Mouse (Mus musculus) embryonic facial prominence, embryonic 15.5 days (tissue): Measurements from ENCODE around the gene Stx11. TPM values are rescaled to one million over a fixed set of nuclear protein-coding genes. Genes with fewer than 3 reads are reported as not detected.

Experiments
- ATAC-seq: fragments of 200-750 bp; cut with Nextera tagmentation; 2 replicates; pipeline ENCODE4 v1.8.0; 2017; ENCODE audit warnings: low read depth, moderate TSS enrichment; ENCODE audit not compliant: insufficient number of reproducible peaks, low FRiP score, low TSS enrichment
- H3K27ac ChIP-seq: fragments of 300-500 bp; sonication (generic); replicated peaks from 2 replicates; pipeline ENCODE4 v1.5.1; 2015; ENCODE audit warnings: mild to moderate bottlenecking, inconsistent platforms
- H3K27me3 ChIP-seq: fragments of 300-500 bp; sonication (generic); 2 replicates; pipeline ENCODE4 v1.6.1; 2015; ENCODE audit warnings: inconsistent platforms
- H3K36me3 ChIP-seq: fragments of 300-500 bp; sonication (generic); 2 replicates; pipeline ENCODE4 v1.6.1; 2015; ENCODE audit warnings: mild to moderate bottlenecking, inconsistent platforms
- H3K4me1 ChIP-seq: fragments of 300-500 bp; sonication (generic); 2 replicates; pipeline ENCODE4 v1.6.1; 2015; ENCODE audit warnings: inconsistent platforms
- H3K4me2 ChIP-seq: fragments of 300-500 bp; sonication (generic); replicated peaks from 2 replicates; pipeline ENCODE4 v1.6.1; 2015; ENCODE audit warnings: mild to moderate bottlenecking, inconsistent platforms
- H3K4me3 ChIP-seq: fragments of 300-500 bp; sonication (generic); replicated peaks from 2 replicates; pipeline ENCODE4 v1.5.1; 2015; ENCODE audit warnings: mild to moderate bottlenecking, inconsistent platforms
- H3K9ac ChIP-seq: fragments of 300-500 bp; sonication (generic); 2 replicates; pipeline ENCODE4 v1.6.1; 2015; ENCODE audit warnings: inconsistent platforms
- H3K9me3 ChIP-seq: fragments of 300-500 bp; sonication (generic); replicated peaks from 2 replicates; pipeline ENCODE4 v1.6.1; 2016; ENCODE audit warnings: inconsistent platforms
- WGBS: fragments of 180-500 bp; shearing (Covaris S2); methylation state at CpG from one replicate; pipeline ENCODE4 v1.1.7; 2015; 5-methylcytosine and 5-hydroxymethylcytosine counted together
- polyA plus RNA-seq: library from polyadenylated mRNA; unstranded; fragments of >200 nt; fragmentation: Nextera tagmentation; extraction: Ambion mirVana; gene quantifications from 2 replicates; pipeline ENCODE4 v1.2.1, GENCODE M21; 2015

Gene Stx11
- 5.6 and 6.8 TPM in 2 replicates for polyA plus RNA-seq

DNA sequence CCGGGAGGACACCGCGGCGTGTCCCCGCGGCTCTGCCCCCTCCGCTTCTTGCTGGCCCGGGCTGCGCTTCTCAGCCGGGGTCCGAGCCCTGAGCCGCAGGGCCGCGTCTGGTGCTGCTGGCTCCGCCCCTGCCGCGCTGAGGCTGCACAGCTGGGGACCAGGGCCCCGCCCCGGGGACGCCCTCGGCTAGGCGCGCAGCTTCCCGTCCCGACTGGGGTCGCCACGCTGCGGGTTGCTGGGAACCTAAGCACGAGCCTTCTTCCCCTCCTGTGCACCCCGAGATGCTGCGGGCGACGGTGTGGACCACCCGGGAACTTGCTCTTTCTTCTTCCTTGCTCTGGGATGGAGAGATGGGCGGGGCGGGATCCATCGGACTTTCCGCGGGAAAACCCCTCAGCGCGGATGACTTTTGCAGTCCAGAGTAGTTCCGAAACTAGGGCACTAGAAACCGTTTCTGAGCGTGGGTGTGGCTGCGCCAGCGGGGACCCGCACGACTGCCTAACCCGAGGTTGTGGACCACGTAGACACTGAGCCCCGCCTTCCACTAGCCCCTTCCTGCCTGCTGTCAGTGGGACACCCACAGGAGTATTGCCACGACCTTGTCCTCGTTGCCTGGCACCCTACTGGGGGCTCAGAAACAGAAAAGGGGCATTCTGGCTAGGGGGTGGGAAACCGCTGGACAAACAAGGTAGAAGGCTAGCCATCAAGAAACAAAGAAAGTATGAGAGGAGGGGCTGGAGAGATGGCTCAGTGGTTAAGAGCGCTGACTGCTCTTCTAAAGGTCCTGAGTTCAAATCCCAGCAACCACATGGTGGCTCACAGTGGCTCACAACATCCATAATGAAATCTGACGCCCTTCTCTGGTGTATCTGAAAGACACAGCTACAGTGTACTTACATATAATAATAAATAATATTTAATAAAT, at the start of gene Stx11:
TSS of gene Stx11 (minus strand) at position 148 of the 925 bp plus-strand sequence.
- ATAC-seq, result peak; percentile 79
- H3K27ac ChIP-seq, result no peak within 1 kb of the TSS
- no peaks in the 10 kb centered on the region for H3K9me3 ChIP-seq
- no peaks in the 10 kb centered on the region for H3K4me1 ChIP-seq
- H3K9ac ChIP-seq, result peak within 1 kb of the TSS; percentile 48
- no peaks in the 10 kb centered on the region for H3K36me3 ChIP-seq
- H3K4me2 ChIP-seq, result peak within 1 kb of the TSS; percentile 87
- peak within 1 kb of the TSS; percentile 72 for H3K4me3 ChIP-seq
- H3K27me3 ChIP-seq, result no peaks in the 10 kb centered on the region
- WGBS, result 4% methylated on average over 56 of the region's 56 CpGs

DNA sequence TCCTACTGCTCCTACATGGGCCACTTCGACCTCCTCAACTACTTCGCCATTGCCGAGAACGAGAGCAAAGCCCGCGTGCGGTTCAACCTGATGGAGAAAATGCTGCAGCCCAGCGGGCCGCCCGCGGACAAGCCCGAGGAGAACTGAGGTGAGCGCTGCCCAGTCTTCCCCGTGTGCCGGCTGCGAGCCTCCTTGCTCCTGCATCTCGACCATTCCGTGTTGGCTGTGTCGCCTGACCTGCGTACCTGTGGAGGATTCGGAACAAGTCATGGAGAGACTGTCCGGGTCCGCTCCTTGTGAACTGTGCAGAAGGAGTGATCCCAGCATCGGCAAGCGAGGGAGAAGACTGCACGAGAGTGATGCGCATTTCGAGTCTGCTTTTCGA, 44.6 kb upstream of the Stx11 start:
- H3K4me2 ChIP-seq, result peak overlapping the region; percentile 87
- peaks cover 12% of the 10 kb centered on the region for H3K4me1 ChIP-seq
- H3K9ac ChIP-seq, result peak overlapping the region; percentile 81
- H3K9me3 ChIP-seq, result no peaks in the 10 kb centered on the region
- H3K27ac ChIP-seq, result peak overlapping the region; percentile 76
- H3K4me3 ChIP-seq, result peak overlapping the region; percentile 77
- H3K36me3 ChIP-seq, result no peaks in the 10 kb centered on the region; the same call in 1 of the 2 replicates
- no peak for ATAC-seq
- 1% methylated on average over 29 of the region's 29 CpGs for WGBS
- no peaks in the 10 kb centered on the region for H3K27me3 ChIP-seq

DNA sequence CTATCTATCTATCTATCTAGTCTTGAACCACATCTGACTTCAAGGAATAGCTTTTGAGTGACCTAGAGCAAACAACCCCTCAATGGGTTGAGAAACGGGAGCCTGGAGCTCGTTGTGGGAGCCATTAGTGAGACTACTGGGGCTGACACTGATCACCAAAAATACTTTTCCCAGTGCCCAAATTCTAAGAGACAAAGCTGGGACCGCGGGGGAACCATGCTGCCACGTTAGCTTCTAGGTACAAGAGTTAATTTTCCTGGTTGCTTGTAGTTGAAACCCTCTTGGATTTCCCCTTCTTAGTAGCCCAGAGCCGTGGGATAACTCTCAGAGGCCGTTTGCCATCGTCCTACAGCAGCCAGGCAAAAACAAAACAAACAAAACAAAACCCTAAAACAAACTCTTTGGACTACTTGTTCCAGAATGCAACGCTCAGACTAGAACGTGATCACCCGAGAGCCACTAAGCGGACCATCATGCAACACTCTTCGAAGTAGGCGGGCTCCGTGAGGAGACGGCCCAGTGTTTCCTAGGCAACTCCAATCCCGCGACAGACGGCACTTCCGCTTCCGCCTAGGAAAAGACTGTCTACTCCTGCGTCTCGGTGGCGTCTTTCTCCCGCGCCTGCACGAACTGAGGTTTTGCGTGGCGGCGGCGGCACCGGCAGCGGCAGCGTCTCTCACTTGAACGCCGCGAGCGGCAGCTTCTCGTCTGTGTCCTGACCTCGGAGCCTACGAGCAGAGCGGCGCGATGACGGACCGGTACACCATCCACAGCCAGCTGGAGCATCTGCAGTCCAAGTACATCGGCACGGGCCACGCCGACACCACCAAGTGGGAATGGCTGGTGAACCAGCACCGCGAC, 44.0 kb upstream of the Stx11 start:
- Histone ChIP-seq H3K4me2 (peak overlapping the region; percentile 87), H3K9me3 (no peaks in the 10 kb centered on the region), H3K9ac (peak overlapping the region; percentile 81), H3K36me3 (no peaks in the 10 kb centered on the region; the same call in 1 of the 2 replicates), H3K4me1 (peaks cover 12% of the 10 kb centered on the region), H3K27ac (peak overlapping the region; percentile 76), H3K27me3 (no peaks in the 10 kb centered on the region), H3K4me3 (peak overlapping the region; percentile 77)
- WGBS, result 3% methylated on average over 52 of the region's 52 CpGs
- ATAC-seq, result peak; percentile 99

DNA sequence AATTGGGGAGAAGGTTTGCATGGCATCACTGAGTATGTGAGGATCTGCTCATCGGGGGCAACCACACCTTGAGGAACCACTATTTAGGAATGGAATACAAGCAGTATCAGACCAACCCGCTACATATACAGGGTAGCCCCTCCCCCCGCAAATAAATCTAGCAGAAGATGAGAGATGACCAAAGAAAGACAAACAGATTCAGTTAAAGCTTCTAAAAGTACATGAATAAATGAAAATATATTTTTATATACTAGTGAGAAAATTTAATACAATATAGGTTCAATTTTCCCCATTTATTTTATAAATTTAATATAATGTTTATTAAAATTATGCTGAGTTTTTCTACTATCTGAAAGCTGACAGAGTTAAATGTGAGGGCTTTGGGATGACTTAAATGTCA, 40.9 kb upstream of the Stx11 start, which contains the start of gene Sf3b5:
TSS of gene Sf3b5 (plus strand) at position 301 of the 400 bp plus-strand sequence.
- Histone ChIP-seq H3K36me3 (no peaks in the 10 kb centered on the region), H3K9ac (no peak within 1 kb of the TSS), H3K4me1 (peaks cover 11% of the 10 kb centered on the region), H3K4me3 (no peak within 1 kb of the TSS), H3K27me3 (no peaks in the 10 kb centered on the region), H3K4me2 (no peak within 1 kb of the TSS), H3K27ac (no peak within 1 kb of the TSS), H3K9me3 (no peaks in the 10 kb centered on the region)
- 96% methylated on average over 3 of the region's 3 CpGs for WGBS
- no peak for ATAC-seq

DNA sequence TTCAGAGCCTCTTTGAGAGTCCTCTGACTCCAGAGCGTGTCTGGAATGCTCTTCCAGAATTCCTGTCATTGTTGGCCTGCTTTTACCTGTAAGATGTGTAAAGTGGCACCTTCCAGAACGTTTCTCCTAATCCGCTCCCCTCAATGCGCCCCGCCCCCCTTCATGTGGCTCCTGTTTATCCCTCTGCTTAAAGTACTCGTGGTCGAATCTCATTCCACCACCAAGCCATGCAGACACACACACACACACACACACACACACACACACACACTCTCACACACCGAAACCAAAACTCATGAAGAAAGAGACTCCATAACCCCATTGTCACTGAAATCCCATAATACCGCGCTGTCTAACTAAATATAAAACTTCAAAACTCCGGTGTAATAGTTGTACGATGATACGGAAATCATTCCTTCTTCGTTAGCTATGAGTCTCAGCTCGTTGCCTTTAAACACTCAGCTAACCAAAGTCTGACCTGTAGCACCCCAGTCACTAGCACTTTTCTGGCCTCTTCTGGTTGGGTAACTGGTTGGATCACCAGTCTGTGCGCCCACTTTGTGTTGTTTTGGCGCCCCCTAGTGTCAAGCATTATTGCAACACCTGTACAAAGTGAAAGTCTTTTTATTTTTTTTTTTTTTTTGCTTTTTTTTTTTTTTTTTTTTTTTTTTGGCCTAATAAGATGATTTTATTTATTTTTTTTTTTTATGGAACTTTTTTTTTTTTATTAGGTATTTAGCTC, 32.8 kb upstream of the Stx11 start:
- no peak overlapping the region for H3K27ac ChIP-seq
- H3K4me1 ChIP-seq, result no peaks in the 10 kb centered on the region
- no peaks in the 10 kb centered on the region for H3K9me3 ChIP-seq
- H3K27me3 ChIP-seq, result no peaks in the 10 kb centered on the region
- H3K36me3 ChIP-seq, result no peaks in the 10 kb centered on the region
- no peak; the same call in 1 of the 2 replicates for ATAC-seq
- H3K9ac ChIP-seq, result no peak overlapping the region
- H3K4me3 ChIP-seq, result 0 out of 2 replicates have a peak overlapping the region, but pooled peaks have one; percentile 10
- WGBS, result 39% methylated on average over 17 of the region's 17 CpGs
- H3K4me2 ChIP-seq, result peak overlapping the region; percentile 31; the same call in 1 of the 2 replicates

DNA sequence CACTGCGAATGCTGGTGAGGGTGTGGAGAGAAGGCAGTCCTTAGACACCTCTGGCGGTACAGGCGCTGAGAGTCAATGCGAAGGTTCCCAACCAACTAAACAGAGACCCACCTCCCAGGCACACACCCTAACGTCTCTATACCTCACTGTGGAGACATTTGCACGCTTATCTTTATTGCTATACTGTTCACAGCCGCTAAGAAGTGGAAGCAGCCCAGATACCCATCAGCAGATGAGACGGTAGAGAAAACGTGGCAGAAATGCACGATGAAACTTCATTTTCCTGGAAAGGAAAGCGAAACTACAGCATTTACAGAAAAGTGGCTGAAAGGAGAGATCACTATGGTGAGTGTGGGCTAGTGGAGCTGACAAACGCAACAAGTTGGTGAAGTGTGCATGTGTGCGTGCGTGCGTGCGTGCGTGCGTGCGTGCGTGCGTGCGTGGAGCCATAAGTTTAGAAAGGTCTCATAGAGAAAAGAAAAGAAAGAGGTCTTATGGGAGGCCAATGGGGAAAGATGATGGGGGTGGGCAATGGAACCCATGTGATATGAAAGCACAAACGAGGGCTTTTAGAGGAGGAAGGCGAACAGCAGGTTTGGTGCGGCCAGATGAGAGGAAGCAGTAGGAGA, 29.4 kb upstream of the Stx11 start:
- H3K36me3 ChIP-seq, result no peaks in the 10 kb centered on the region
- no peak for ATAC-seq
- no peak overlapping the region for H3K4me2 ChIP-seq
- H3K9me3 ChIP-seq, result no peaks in the 10 kb centered on the region
- 89% methylated on average over 25 of the region's 25 CpGs for WGBS
- no peak overlapping the region for H3K27ac ChIP-seq
- H3K4me3 ChIP-seq, result no peak overlapping the region
- no peaks in the 10 kb centered on the region for H3K4me1 ChIP-seq
- no peaks in the 10 kb centered on the region for H3K27me3 ChIP-seq
- no peak overlapping the region for H3K9ac ChIP-seq

DNA sequence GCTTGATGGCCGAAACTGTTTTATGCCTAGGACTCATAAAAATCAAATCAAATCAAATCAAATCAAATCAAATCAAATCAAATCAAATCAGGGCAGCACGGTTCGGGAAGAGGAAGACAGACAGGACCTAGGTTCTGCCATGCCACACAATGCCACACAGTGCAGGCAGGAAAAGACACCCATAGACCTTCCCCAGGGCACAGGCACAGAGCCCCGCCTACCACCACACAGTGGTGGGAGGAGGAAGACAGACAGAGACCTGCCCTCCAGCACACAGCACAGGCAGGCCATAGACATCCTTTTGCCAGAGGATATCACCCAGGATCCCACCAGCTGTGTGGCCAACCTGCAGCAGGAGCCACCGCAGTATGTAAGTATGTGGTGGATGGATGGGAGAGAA, 27.9 kb upstream of the Stx11 start:
- no peaks in the 10 kb centered on the region for H3K36me3 ChIP-seq
- 76% methylated on average over 5 of the region's 5 CpGs for WGBS
- no peak overlapping the region for H3K4me2 ChIP-seq
- no peaks in the 10 kb centered on the region for H3K27me3 ChIP-seq
- H3K4me1 ChIP-seq, result no peaks in the 10 kb centered on the region
- no peak overlapping the region for H3K9ac ChIP-seq
- H3K4me3 ChIP-seq, result no peak overlapping the region
- H3K9me3 ChIP-seq, result no peaks in the 10 kb centered on the region
- no peak overlapping the region for H3K27ac ChIP-seq
- peak; percentile 29; the same call in 1 of the 2 replicates for ATAC-seq

DNA sequence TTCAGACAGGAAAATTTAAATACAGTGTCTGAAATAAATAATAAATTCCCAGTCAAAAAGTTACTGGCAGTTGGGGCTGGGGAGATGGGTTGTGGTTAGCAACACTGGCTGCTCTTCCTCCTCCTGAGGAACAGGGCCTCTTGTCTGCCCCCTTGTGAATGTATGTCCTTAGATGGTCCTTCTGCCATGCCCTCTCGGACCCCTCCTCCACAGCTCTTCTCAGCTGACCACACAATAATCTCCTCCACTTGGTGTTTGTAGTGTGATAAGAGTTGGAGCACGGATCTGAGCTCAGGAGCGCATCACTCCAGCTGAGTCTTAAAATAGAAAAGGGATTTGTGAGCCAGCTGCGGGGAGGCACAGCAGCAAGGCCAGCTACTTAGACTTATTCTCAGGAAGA, 22.8 kb upstream of the Stx11 start:
- no peaks in the 10 kb centered on the region for H3K4me1 ChIP-seq
- no peaks in the 10 kb centered on the region for H3K9me3 ChIP-seq
- H3K4me3 ChIP-seq, result no peak overlapping the region
- no peak overlapping the region for H3K27ac ChIP-seq
- H3K27me3 ChIP-seq, result no peaks in the 10 kb centered on the region
- ATAC-seq, result no peak
- 57% methylated on average over 4 of the region's 4 CpGs for WGBS
- H3K36me3 ChIP-seq, result no peaks in the 10 kb centered on the region
- H3K4me2 ChIP-seq, result no peak overlapping the region
- H3K9ac ChIP-seq, result no peak overlapping the region

DNA sequence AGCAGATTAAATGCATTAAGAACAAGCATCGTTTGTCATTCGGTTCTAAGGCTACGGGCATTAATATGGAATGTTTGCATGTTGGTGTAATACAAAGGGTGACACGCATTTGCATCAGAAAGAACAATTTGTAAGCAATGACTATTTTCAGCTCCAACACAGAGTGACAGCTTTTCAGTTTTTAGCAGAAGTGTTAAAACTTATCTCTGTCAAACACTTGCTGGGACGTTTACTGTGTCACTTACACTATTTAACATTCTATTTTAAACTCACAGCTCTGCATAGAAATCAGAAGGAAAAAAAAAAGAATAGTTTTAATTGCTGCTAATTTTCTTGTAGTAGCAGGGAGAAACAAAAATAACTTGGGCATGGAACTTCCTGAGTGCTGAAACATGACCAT, 22.4 kb upstream of the Stx11 start:
- 75% methylated on average over 5 of the region's 5 CpGs for WGBS
- Histone ChIP-seq H3K27me3 (no peaks in the 10 kb centered on the region), H3K4me1 (no peaks in the 10 kb centered on the region), H3K27ac (no peak overlapping the region), H3K9ac (no peak overlapping the region), H3K36me3 (no peaks in the 10 kb centered on the region), H3K4me3 (no peak overlapping the region), H3K9me3 (no peaks in the 10 kb centered on the region), H3K4me2 (no peak overlapping the region)
- ATAC-seq, result no peak

DNA sequence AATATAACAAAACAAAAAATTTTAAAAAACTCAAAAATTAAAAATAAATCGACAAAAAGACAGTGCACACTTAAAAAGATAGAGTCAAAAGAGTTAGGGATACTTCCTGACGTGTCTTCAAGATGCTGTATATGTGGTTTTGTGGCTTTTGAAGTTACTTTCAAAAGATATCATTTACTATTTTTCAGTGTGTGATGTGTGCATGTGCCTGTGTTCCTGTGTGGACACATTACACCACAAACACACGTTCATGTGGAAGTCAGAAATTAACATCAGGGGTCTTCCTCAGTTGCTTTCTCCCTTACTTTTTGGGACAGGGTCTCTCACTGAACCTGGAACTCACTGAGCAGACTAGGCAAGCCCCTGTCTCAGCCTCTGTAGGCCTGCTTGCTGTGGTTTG, 20.9 kb upstream of the Stx11 start:
- Histone ChIP-seq H3K4me3 (no peak overlapping the region), H3K9ac (no peak overlapping the region), H3K4me1 (no peaks in the 10 kb centered on the region), H3K27ac (no peak overlapping the region), H3K36me3 (no peaks in the 10 kb centered on the region), H3K9me3 (no peaks in the 10 kb centered on the region), H3K4me2 (no peak overlapping the region), H3K27me3 (no peaks in the 10 kb centered on the region)
- ATAC-seq, result no peak
- WGBS, result 70% methylated on average over 3 of the region's 3 CpGs
